Mouse (Mus musculus) lung, postnatal 0 days (tissue): ENCODE results near the gene Renbp. TPM values are rescaled to one million over a fixed set of nuclear protein-coding genes. Genes with fewer than 3 reads are reported as not detected.

ENCODE experiments used
- ATAC-seq: fragments of 200-750 bp; cut with Nextera tagmentation; 2 replicates; pipeline ENCODE4 v1.8.0; 2017; ENCODE audit warnings: moderate library complexity
- DNase-seq: peaks from one replicate; pipeline ENCODE4 v3.0.0-alpha.2; 2016; ENCODE audit warnings: low spot score
- H3K27ac ChIP-seq: fragments of 300-500 bp; sonication (generic); 2 replicates; pipeline ENCODE4 v1.5.1; 2014; ENCODE audit warnings: antibody characterized with exemption, mild to moderate bottlenecking, low read length, mixed read lengths
- H3K27me3 ChIP-seq: fragments of 300-500 bp; sonication (generic); replicated peaks from 2 replicates; pipeline ENCODE4 v1.6.1; 2014; ENCODE audit warnings: low read length, mixed read lengths; ENCODE audit not compliant: insufficient read depth
- H3K36me3 ChIP-seq: fragments of 300-500 bp; sonication (generic); 2 replicates; pipeline ENCODE4 v1.6.1; 2014; ENCODE audit warnings: low read length, mixed read lengths; ENCODE audit not compliant: insufficient read depth
- H3K4me1 ChIP-seq: fragments of 300-500 bp; sonication (generic); 2 replicates; pipeline ENCODE4 v1.6.1; 2014; ENCODE audit warnings: antibody characterized with exemption, low read depth, low read length, mixed read lengths; ENCODE audit not compliant: insufficient read depth
- H3K4me2 ChIP-seq: fragments of 300-500 bp; sonication (generic); replicated peaks from 2 replicates; pipeline ENCODE4 v1.6.1; 2014; ENCODE audit warnings: low read depth, mild to moderate bottlenecking, low read length, moderate library complexity, mixed read lengths
- H3K4me3 ChIP-seq: fragments of 300-500 bp; sonication (generic); 2 replicates; pipeline ENCODE4 v1.5.1; 2014; ENCODE audit warnings: low read depth, low read length
- H3K9ac ChIP-seq: fragments of 300-500 bp; sonication (generic); replicated peaks from 2 replicates; pipeline ENCODE4 v1.6.1; 2014; ENCODE audit warnings: low read depth, mild to moderate bottlenecking
- H3K9me3 ChIP-seq: fragments of 300-500 bp; sonication (generic); 2 replicates; pipeline ENCODE4 v1.6.1; 2016; ENCODE audit warnings: low read length, mixed read lengths
- CTCF ChIP-seq: IDR thresholded peaks from 2 replicates; pipeline ENCODE4 v1.5.1; 2016; ENCODE audit warnings: antibody characterized with exemption, mild to moderate bottlenecking
- EP300 ChIP-seq: IDR thresholded peaks from 2 replicates; pipeline ENCODE4 v1.6.1; 2016; ENCODE audit warnings: antibody characterized with exemption, mild to moderate bottlenecking, control low read depth
- WGBS: fragments of 180-500 bp; shearing (Covaris S2); extraction: QIAGEN DNeasy Blood & Tissue Kit; methylation state at CpG from one replicate; pipeline ENCODE4 v1.1.7; 2014; 5-methylcytosine and 5-hydroxymethylcytosine counted together
- polyA plus RNA-seq: library from polyadenylated mRNA; unstranded; fragments of >200 nt; fragmentation: Nextera tagmentation; extraction: Ambion mirVana; gene quantifications from 2 replicates; pipeline ENCODE4 v1.2.1, GENCODE M21; 2015

Renbp gene
- polyA plus RNA-seq, 1 experiment from 2014 or later = 83.5 TPM

- Histone ChIP-seq H3K4me2 (peak overlapping the region; percentile 35), H3K27me3 (no peaks in the 10 kb centered on the region), H3K36me3 (no peaks in the 10 kb centered on the region), H3K9me3 (no peaks in the 10 kb centered on the region), H3K27ac (peak overlapping the region; percentile 79), H3K4me3 (no peak overlapping the region), H3K9ac (no peak overlapping the region), H3K4me1 (no peaks in the 10 kb centered on the region; the same call in 1 of the 2 replicates)
- no peak for TF ChIP-seq EP300
- TF ChIP-seq CTCF = peak; percentile 67
- ATAC-seq (peak; percentile 99), DNase-seq (peak; percentile 98)
- 18% methylated on average over 29 of the region's 31 CpGs for WGBS
Measured at GRCm38 (mm10) chrX:73914827-73915703, 15.6 kb downstream of the Renbp start.

- H3K9ac ChIP-seq = no peak overlapping the region
- H3K27ac ChIP-seq = no peak overlapping the region
- peak; percentile 14 for DNase-seq
- no peaks in the 10 kb centered on the region for H3K9me3 ChIP-seq
- H3K27me3 ChIP-seq = no peaks in the 10 kb centered on the region
- H3K36me3 ChIP-seq = no peaks in the 10 kb centered on the region
- WGBS = 60% methylated on average over 2 of the region's 2 CpGs
- ATAC-seq = no peak
- no peaks in the 10 kb centered on the region; the same call in 1 of the 2 replicates for H3K4me1 ChIP-seq
- TF ChIP-seq EP300 (no peak), CTCF (no peak)
- no peak overlapping the region for H3K4me3 ChIP-seq
- H3K4me2 ChIP-seq = no peak overlapping the region
Measured at GRCm38 (mm10) chrX:73911588-73911987, 19.1 kb downstream of the Renbp start.

GRCm38 (mm10) chrX:73911156-73911555 is 19.5 kb downstream of the Renbp start:
- TF ChIP-seq EP300 (no peak), CTCF (no peak)
- Histone ChIP-seq H3K27ac (no peak overlapping the region), H3K9ac (no peak overlapping the region), H3K4me2 (no peak overlapping the region), H3K27me3 (no peaks in the 10 kb centered on the region), H3K36me3 (no peaks in the 10 kb centered on the region), H3K9me3 (no peaks in the 10 kb centered on the region), H3K4me3 (no peak overlapping the region), H3K4me1 (no peaks in the 10 kb centered on the region; the same call in 1 of the 2 replicates)
- no peak for ATAC-seq
- WGBS = 7% methylated on average over 6 of the region's 26 CpGs
- DNase-seq = no peak

GRCm38 (mm10) chrX:73910451-73910850 is 20.2 kb downstream of the Renbp start:
- Histone ChIP-seq H3K27me3 (no peaks in the 10 kb centered on the region), H3K27ac (no peak overlapping the region), H3K9ac (no peak overlapping the region), H3K36me3 (no peaks in the 10 kb centered on the region), H3K9me3 (no peaks in the 10 kb centered on the region), H3K4me1 (no peaks in the 10 kb centered on the region; the same call in 1 of the 2 replicates), H3K4me2 (no peak overlapping the region), H3K4me3 (no peak overlapping the region)
- ATAC-seq (no peak), DNase-seq (no peak)
- no peak for TF ChIP-seq CTCF
- no peak for TF ChIP-seq EP300

GRCm38 (mm10) chrX:73910049-73910448 is 20.6 kb downstream of the Renbp start:
- Histone ChIP-seq H3K27ac (no peak overlapping the region), H3K9ac (no peak overlapping the region), H3K9me3 (no peaks in the 10 kb centered on the region), H3K4me1 (no peaks in the 10 kb centered on the region; the same call in 1 of the 2 replicates), H3K4me2 (no peak overlapping the region), H3K27me3 (no peaks in the 10 kb centered on the region), H3K4me3 (no peak overlapping the region), H3K36me3 (no peaks in the 10 kb centered on the region)
- DNase-seq (no peak), ATAC-seq (no peak)
- WGBS = 67% methylated on average over 1 of the region's 1 CpGs
- TF ChIP-seq CTCF (no peak), EP300 (no peak)

- no peak for DNase-seq
- no peak overlapping the region for H3K9ac ChIP-seq
- no peak for ATAC-seq
- no peak overlapping the region for H3K4me3 ChIP-seq
- H3K27ac ChIP-seq = no peak overlapping the region
- no peaks in the 10 kb centered on the region for H3K36me3 ChIP-seq
- no peaks in the 10 kb centered on the region for H3K4me1 ChIP-seq
- no peaks in the 10 kb centered on the region for H3K27me3 ChIP-seq
- no peaks in the 10 kb centered on the region for H3K9me3 ChIP-seq
- 59% methylated on average over 3 of the region's 3 CpGs for WGBS
- no peak overlapping the region for H3K4me2 ChIP-seq
- TF ChIP-seq CTCF (peak; percentile 49), EP300 (no peak)
Measured at GRCm38 (mm10) chrX:73897959-73898358, 32.7 kb downstream of the Renbp start.
